Mouse (Mus musculus) skeletal muscle tissue, adult 2 months (tissue): ENCODE measurements at regions not wholly inside any gene's neighbourhood (a gene's known extent, or its start where the extent isn't known, plus 50 kb on each side); places are given as distances from the start of the nearest gene placed in this dataset.

ENCODE experiments used
- DNase-seq: peaks from one replicate; pipeline ENCODE4 v3.0.0-alpha.2; 2012; ENCODE audit warnings: low read depth, low spot score

DNA sequence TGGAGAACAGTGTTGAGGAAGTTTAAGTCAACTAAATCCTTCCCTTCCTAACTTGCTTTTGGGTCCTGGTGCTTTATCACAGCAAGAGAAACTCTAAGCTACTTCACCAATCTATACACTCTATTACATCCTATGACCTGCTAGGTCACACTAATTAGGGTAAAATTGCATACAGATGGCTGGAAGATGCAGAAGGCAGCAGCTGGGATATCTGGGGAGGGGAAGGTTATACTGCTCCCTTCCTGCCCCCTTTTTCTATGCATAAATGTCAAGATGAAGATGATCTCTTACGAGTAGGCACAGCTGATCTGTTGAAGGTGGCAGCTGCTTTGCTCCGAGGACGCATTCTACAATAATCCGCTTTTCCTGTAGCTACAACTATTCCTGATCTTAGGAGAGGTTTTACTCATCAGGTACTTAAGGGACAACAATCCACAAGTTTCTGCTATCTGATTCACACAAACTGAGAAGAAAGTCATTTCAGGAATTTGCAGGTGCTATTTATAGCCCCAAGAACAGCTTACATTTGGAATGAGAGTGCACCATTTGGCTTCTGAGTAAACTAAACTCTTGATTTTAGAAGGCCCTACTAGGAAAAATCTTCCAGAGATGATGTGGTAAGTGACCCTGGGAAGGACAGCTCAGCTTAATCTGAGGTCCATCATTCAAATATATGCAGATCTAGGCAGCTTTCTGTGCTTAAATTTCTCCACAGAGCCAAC, 146.3 kb upstream of the Krr1 start:
- no peak for DNase-seq

DNA sequence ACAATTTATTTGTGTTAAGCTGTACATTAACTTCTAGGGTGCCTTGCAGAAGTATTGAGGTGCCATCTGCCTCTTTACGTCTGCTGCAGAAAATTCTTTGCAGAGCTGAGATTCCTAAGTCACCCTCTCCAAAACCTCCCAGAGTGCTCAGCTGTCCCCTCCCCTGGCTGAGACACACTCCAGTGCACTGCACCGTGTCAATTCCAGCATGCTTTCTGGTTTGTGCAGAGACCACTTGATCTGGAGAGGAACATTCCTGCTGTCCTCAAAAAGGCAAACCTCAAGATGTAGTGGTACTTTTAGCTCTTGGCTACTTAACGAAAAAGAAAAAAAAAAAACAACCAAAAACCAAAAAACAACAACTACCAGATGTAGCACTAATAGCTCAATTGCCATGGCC, 145.2 kb upstream of the Krr1 start:
- DNase-seq, result no peak

DNA sequence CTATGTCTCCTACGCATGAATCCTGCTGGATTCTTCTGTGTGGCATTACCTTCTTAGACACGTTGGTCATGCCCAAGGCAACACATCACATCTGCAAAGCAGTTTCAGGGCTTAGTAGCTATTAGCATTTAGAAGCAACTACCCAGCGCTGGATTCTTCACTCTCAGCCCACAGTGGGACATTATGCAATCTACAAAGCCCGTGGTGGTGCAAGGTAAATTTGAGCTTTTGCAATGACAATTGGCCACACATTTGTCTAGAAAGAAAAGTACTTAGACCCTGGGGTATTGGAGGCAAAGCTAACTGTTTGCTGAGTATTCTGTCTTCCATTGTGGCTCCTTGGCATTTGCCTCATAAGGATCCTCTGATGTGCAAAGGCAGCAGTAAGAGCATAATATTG, 144.5 kb upstream of the Krr1 start:
- no peak for DNase-seq

DNA sequence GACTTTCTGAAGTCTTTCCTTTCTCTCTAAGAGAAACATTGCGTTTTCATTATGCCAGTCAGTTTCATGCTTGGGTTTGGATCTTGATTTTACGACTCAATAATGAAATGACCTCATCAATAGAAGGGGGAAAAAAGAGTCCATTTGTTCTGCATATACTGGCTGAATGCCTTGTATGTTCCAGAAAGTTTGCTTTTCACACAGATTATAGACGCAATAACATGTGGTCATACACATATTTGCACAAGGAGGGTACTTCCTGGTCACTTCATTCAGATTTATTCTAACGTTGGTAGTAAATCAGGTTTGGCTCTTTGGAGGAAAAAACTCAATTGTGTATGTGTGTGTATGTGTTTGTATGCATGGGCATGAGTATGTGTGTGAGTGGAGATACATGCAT, 143.9 kb upstream of the Krr1 start:
- no peak for DNase-seq

DNA sequence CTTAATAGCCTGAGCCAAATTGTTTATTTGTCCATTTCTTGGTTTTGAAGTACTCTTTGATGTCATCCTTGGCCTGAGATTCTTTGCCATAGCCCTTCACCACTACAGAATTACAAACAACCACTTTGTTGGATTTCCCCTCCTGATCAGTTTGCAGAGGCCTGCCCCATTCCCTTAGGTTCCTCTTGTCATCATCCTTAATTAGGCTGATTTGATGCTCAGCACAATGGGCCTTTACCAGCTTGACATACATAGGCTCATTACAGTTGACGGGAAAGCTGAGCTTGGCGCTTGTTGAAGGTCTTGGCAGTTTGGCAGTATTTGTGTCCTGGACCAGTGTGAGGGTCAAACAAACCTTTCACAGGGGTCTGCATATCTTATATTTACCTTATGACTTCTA, 143.2 kb upstream of the Krr1 start:
- no peak for DNase-seq

DNA sequence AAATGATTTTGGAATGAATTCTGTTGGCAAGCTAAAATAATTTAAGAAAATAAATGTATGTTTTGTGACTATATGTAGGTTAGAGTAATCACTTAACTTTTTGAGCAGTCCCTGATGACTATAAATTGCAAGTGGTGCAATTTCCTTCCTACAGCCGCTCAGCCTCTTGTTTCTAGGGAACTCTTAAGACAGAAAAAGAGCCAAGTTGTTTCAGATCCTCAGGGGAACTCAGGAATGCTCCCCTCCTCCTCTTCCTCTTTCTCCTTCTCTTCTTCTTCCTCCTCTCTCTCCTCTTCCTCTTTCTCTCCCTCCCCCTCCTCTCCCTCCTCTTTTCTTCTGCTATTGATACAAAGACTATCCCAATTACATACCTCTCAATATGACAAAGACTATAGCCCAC, 141.4 kb upstream of the Krr1 start:
- DNase-seq, result no peak

DNA sequence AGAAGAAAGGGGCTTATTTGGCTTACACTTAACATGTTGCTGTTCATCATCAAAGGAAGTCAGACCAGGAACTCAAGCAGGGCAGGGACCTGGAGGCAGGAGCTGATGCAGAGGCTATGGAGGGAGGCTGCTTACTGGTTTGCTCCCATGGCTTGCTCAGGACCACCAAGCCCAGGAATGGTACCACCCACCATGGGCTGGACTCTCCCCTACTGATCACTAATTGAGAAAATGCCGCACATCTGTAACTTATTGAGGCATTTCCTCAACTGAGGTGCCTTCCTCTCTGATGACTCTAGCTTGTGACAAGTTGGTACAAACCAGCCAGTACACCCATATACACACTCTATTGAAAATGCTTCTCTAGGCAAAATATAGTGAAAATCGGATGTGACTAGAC, 138.9 kb upstream of the Krr1 start:
- DNase-seq, result no peak

DNA sequence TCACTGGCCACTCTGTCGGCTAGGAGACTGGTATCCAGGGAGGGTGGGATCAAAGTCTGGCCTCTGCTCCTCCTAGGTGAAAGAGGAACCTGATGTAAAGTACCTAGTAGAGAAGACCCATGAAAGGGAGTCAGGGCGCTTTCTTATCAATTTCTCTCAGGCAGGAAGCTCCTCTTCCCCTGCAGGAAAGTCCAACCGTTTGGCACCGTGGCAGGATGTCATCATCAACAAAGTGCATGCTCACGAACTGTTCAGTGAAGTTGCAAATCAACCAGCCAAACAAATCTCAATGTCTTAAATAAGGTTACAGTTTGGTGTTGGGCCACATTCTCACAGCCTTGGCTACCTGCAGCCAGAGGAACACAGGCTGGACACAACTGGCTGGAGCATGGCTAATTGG, 138.2 kb upstream of the Krr1 start:
- DNase-seq, result no peak

DNA sequence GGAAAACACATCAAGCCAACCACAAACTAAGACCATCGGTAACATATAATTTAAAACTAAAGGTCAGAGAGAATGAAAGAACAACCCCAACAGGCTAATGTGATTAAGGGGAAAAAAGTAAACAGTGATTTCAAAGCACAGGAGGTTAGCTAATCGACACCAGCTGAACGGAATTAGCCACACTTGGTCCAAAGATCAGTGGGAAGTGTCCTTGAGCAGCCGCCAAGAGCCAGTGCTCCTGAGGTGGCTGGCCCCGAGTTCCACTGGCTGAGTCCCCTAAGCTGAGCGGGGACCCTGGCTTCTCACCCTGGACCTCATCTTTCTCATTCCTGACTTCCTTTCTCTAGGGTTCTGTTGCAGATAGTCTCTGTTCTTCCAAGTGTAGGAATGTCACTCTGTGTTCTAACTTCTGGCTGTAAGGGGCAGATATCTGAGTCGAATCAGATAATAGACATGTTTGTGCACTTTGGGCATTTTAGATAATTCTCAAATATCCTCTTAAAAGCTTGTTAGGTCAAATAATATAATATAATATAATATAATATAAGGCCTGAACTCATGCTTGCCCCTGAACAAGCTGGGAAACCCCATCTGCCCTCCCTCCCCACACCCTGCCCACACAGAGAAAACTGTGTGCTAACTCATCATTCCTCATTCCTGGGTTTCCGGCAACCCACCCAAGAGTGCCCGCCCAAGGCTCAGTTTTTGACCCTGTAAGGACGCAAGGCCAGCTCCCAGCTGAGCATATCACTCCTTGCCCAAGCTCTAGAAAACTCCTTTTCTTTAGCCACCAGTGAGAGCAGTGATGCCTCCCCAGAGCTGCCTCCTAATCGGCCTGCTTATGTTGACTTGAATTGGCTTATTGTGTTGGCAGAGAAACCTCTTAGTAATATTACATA, 137.3 kb upstream of the Krr1 start:
- DNase-seq, result peak; percentile 71

DNA sequence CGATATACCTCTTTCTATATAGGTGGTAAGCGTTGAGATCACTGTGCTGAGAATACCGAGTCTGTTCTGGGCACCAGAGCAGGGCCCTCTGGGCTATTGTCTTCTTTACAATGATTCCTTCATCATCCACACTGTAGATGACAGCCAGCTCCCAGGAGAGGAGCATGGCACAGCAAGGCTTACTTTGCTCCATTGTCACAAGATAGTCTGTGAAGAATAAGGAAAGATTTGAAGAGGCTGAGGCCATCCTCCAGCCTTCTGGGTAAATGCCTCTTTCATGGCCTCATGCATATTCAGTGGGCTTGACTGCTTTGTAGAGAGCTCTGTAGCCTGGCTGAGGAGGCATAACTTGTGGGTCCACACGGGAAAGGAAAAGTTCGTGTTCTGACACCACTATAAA, 136.3 kb upstream of the Krr1 start:
- no peak for DNase-seq

DNA sequence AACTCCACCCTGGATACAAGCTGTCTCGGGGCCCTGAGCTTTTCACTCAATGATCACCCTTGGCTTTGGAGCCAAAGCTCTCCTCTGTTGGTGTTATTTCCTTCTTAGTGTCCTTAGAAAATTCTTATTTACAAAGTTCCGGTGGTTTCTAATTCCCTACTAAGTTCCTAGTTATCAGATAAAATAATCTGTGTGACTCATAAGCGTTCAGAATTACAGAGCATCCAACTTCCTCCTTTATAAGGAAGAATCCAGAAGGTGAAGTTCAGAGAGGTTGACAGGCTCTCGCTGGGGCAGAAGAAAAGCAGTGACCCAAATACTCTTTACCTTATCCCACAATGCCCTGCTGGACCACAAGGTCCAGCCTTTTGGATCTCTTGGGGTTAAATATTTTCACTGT, 135.7 kb upstream of the Krr1 start:
- DNase-seq, result no peak

DNA sequence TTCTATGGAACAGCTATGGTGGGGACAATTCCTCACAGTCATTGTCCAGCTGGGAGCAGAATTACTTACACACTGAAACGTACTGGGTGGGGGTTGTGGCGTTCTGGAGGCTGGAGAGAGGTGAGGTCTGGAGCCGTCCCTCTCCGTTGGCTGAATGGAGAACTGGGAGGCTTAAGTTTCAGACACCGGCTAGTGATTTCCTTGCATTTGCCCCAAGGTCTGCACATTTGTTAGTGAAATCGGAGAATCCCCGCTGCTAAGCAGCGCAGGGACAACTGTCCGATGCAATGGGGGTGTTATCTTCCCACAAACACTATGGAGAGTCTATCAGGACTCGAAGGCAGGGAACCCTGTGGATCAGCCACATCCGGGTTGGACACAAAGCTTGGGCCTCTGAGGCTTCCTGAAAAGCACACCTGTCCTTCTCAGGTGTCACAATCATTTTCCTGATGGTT, 130.1 kb upstream of the Krr1 start:
- no peak for DNase-seq

DNA sequence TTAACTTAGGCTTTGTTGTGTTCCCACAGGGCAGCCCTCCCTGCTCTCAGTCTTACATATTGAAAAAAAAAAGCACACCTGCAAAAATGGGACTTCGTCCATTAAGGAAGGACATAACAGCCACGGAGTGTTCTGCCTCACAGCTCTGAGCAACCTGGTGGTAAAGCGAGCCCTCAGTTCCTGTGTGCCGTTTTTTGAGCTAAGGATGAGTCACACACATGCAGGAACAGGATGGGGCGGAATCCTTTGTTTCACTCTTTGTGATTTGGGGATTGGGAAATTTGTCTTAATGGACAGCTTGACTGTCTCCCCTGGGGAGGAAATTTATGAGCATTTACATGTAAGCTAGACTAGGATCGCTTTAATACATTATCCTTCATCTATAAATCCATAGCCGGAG, 129.6 kb upstream of the Krr1 start:
- no peak for DNase-seq

DNA sequence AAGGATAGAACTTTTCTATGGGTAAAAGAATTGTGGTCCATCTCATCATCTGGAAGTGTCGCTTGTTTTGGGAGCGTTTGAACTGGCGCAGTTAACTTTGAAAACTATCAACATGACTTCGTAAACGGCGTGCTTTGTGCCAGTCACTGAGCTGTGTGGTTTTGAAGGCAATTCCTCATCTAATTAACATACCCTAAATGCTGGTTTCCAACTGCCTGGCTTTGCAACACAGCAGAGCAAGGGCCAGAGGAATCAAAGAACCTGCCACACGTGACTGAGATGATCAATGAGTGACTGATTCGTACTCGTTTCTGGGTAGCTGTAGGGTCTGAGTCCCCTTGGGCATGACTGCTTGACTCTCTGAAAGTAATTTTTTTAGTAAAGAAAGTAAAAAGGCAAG, 129.2 kb upstream of the Krr1 start:
- no peak for DNase-seq

DNA sequence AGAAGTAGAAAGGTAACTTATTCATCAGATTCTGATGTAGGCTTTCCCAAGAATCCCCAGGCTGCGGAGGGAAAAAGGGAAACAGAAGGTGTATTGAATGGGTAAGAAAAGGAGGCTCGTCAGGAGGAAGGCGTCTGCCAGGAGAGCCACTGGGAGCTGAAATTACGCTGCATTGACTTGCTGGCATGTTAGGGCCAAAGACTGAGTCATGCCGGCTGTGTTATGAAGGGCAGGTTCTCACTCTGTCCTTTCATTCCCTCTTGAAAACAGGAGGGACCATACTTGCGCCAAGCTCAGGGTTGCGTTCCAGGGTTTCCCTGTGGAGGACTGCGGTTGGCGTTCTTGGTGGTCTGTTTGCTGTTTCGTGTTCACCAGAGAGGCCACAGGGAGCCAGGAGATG, 128.3 kb upstream of the Krr1 start:
- DNase-seq, result peak; percentile 40

DNA sequence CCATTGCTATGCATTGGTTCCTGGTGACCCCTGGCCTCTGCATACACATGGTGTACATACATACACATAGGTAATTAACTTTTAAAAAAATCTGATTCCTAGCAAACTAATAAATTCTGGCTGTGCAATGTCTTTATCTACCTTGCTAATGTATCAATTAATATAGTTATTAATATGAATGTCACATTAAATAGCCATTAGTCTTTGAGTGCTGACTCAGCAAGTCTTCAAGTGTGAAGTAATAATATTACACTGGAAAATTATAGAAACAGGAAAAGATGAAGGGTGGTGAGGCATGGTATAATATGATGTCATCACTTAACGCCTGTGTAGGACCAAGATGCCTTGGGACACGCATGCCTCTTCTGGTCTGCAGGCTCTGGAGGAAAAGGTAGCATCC, 126.5 kb upstream of the Krr1 start:
- no peak for DNase-seq

DNA sequence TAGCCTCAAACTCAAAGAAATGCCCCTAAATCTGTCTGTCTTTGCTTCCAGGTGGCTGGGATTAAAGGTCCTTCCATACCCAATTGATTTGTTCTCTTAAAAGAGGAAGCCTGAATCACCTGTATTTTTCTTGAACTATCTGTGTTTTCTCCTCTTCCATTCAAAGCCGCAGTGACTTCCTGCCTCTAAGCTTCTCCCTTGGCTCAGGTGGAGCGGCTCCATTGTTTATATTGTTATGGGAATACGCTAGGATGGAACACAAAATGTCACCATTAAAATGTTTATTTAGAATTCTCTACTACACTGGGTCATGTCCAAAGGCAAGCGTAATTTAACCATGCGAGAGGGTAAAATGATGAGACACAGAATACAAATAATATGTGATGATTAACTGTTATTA, 118.2 kb upstream of the Krr1 start:
- DNase-seq, result no peak

DNA sequence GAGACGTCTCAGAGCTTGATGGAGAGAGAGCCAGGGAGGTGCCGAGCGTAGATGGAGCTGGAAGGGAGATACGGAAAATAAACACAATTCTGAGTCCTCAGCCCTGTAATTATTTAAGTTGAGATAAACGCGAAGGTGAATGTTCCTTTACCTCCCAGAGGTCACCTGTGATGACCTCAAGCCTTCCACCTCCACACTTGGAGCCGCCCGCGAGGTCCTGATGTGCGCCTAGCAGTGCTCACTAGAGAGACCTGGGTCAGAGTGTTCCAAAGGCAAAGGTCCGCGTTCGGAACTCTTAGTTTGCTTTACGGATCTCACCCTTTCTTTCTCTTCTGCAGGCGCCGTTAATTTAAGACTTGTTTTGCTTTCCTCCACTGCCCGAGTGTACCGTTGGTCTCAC, 117.0 kb upstream of the Krr1 start:
- no peak for DNase-seq

DNA sequence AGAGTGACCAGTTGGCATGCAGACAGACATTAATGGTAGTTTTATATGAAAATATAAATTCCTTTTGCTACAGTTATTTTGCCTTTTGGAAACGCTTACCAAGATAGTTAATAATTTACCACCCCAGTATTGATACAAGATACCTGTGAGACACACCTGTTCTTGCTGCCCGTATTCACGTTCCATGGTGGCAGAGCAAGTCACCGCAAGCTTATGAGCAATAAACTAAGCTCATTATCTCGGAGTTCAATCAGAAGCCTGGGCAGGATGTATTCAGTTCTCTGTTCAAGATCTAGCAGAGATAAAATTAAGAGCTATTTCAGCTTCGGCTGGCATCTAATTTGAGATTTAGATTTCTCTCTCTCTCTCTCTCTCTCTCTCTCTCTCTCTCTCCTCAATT, 114.1 kb upstream of the Krr1 start:
- no peak for DNase-seq

DNA sequence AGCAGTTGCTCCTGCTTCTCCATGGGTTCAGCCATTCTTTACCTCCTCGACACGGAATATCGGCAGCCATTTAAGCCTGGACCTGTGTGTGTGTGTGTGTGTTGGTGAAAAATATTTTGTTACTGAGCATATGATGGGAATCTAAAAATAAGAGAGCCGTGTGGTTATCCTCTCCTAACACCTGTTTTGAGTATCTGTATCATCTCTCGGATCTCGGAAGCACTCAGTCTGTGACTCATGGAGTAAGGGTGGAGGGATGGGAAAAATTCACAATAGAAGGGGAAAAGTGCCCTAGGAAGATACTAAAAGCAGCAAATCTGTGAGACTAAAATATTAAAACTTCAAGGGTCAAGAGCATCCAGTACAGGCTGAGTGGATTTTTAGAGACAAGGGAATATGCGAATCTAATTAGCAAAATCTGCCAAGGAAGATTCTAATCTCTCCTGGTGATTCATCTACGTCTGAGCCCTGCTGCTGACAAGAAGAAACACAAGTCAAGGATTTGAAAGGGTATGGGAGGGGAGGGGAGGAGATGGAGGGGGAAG, 107.1 kb upstream of the Krr1 start:
- no peak for DNase-seq

DNA sequence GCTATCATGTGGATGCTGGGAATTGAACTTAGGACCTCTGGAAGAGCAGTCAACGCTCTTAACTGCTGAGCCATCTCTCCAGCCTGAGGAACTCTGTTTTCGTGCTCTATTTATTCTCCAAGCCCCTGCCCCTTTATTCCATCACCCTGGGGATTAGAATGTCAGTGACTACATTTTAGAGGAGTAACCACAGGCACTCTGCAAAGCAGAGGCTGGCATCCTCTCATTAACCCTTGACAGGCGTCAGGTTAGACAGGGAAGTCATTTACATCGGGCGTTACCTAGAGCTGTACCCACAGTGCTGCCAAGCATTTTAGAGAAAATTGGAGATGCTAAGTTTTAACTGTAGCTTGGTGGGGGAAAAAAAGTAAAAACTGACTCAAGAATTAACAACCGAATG, 105.4 kb upstream of the Krr1 start:
- DNase-seq, result no peak

DNA sequence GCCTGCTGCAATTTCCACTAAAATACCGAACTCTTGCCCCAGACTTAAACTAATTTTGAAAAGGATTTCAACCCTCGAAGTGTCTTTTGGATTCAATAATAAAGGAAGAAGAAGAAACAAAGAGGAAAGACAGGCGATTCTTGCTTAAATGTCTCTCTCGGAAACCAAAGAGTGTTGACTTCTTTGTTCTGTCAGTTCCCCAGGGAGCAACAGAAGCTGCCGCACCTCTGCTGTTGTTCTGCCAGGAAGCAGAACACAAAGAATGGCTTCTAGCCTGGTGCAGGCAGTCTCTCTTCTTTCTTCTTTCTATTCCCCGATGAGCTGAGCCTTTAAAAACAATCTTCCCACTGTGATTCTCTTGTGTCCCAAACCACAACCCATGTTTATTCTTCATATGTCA, 104.9 kb upstream of the Krr1 start:
- no peak for DNase-seq

DNA sequence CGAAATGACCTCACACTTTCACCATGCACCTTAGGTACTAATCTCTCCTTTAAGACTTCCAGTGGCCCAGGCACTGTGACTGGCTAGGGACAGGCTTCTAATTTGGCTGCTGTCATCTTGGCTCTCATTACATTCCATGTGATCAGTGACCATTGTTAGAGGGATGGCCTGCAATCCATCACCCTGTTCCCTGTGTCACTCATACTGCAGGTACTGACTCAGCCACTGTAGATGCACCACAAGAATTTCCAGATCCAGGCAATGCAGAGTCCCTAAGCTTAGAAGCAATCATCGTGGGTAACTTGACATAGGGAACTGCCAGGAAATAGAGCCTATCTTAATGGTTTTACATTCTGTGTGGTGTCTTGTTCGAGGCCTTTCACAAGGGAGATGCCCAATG, 92.1 kb upstream of the Krr1 start:
- DNase-seq, result no peak
